Mouse (Mus musculus) neural tube, embryonic 14.5 days (tissue): ENCODE data around the gene Cbx8. TPM values are rescaled to one million over a fixed set of nuclear protein-coding genes. Genes with fewer than 3 reads are reported as not detected.
A peak's percentile ranks its signal among the peaks of the same experiment; 100 is the strongest.

Experiments
- ATAC-seq: fragments of 200-750 bp; cut with Nextera tagmentation; 2 replicates; pipeline ENCODE4 v1.8.0; 2017; ENCODE audit warnings: low read depth, mild to moderate bottlenecking, moderate TSS enrichment, moderate library complexity
- H3K27ac ChIP-seq: fragments of 300-500 bp; sonication (generic); 2 replicates; pipeline ENCODE4 v1.5.1; 2014; ENCODE audit warnings: low read depth, mild to moderate bottlenecking, control low read depth, low read length, moderate library complexity, mixed read lengths
- H3K27me3 ChIP-seq: fragments of 300-500 bp; sonication (generic); 2 replicates; pipeline ENCODE4 v1.6.1; 2014; ENCODE audit warnings: low read length; ENCODE audit not compliant: control insufficient read depth, insufficient read depth
- H3K36me3 ChIP-seq: fragments of 300-500 bp; sonication (generic); 2 replicates; pipeline ENCODE4 v1.6.1; 2014; ENCODE audit warnings: low read length, mixed read lengths; ENCODE audit not compliant: control insufficient read depth, insufficient read depth
- H3K4me1 ChIP-seq: fragments of 300-500 bp; sonication (generic); 2 replicates; pipeline ENCODE4 v1.6.1; 2014; ENCODE audit warnings: low read length; ENCODE audit not compliant: control insufficient read depth, insufficient read depth
- H3K4me2 ChIP-seq: fragments of 300-500 bp; sonication (generic); 2 replicates; pipeline ENCODE4 v1.6.1; 2014; ENCODE audit warnings: mild to moderate bottlenecking, low read depth, low read length, control low read depth
- H3K4me3 ChIP-seq: fragments of 300-500 bp; sonication (generic); 2 replicates; pipeline ENCODE4 v1.5.1; 2014; ENCODE audit warnings: low read depth, low read length, control low read depth, mixed read lengths
- H3K9ac ChIP-seq: fragments of 300-500 bp; sonication (generic); replicated peaks from 2 replicates; pipeline ENCODE4 v1.6.1; 2014; ENCODE audit warnings: low read depth, mild to moderate bottlenecking, control low read depth, low read length, mixed read lengths
- H3K9me3 ChIP-seq: fragments of 300-500 bp; sonication (generic); 2 replicates; pipeline ENCODE4 v1.6.1; 2016; ENCODE audit warnings: low read length; ENCODE audit not compliant: control insufficient read depth
- WGBS: fragments of 180-500 bp; shearing (Covaris S2); extraction: QIAGEN DNeasy Blood & Tissue Kit; methylation state at CpG from one replicate; pipeline ENCODE4 v1.1.7; 2014; 5-methylcytosine and 5-hydroxymethylcytosine counted together
- polyA plus RNA-seq: library from polyadenylated mRNA; unstranded; fragments of >200 nt; fragmentation: Nextera tagmentation; extraction: Ambion mirVana; gene quantifications from 2 replicates; pipeline ENCODE4 v1.2.1, GENCODE M21; 2014

Gene Cbx8
- 7.7 and 10.1 TPM in 2 replicates for polyA plus RNA-seq

DNA sequence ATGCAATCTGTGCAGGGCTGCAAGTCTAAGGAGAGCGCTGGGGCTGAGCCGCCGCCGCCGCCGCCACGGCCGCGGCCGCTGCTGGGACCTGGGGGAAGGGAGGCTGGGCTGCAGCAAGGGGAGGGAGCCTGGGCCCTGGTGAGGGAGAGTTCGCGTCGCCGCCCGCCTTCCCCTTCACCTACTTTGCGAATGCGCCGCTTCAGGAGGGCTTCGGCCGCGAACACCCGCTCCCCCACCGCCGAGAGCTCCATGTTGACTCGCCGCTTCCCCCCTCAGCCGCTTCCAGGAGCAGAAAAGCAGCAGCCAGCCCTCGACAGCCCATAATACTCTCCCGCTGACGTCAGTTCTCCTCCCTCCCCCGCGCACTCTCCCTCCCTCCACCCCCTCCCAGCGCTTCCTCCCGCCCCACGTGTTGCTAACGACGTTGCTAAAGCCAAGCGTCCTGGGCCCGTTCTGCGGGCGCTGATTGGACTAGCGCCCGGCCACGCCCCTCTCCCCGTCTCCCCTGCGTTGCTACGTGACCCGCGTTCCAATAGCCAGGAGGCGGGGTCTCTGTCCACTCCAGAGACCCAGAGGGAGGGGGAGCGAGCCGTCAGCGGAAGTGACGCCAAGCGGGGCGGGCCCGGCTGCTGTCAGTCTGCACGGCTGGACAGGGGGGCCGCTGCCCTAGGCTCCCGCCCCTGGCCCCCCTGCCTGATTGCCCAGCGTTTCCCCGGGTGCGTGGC is at the start of gene Cbx8:
Gene Cbx8 (minus strand): TSS at position 370 of the 725 bp plus-strand sequence.
- Histone ChIP-seq H3K4me3 (peak within 1 kb of the TSS; percentile 73), H3K9me3 (no peaks in the 10 kb centered on the region), H3K4me2 (peak within 1 kb of the TSS; percentile 97), H3K27ac (peak within 1 kb of the TSS; percentile 89), H3K36me3 (peaks cover 8% of the 10 kb centered on the region; the same call in 1 of the 2 replicates), H3K4me1 (peaks cover 37% of the 10 kb centered on the region), H3K9ac (peak within 1 kb of the TSS; percentile 89), H3K27me3 (peaks cover 40% of the 10 kb centered on the region)
- under 1% methylated on average over 58 of the region's 63 CpGs for WGBS
- ATAC-seq, result peak; percentile 89

DNA sequence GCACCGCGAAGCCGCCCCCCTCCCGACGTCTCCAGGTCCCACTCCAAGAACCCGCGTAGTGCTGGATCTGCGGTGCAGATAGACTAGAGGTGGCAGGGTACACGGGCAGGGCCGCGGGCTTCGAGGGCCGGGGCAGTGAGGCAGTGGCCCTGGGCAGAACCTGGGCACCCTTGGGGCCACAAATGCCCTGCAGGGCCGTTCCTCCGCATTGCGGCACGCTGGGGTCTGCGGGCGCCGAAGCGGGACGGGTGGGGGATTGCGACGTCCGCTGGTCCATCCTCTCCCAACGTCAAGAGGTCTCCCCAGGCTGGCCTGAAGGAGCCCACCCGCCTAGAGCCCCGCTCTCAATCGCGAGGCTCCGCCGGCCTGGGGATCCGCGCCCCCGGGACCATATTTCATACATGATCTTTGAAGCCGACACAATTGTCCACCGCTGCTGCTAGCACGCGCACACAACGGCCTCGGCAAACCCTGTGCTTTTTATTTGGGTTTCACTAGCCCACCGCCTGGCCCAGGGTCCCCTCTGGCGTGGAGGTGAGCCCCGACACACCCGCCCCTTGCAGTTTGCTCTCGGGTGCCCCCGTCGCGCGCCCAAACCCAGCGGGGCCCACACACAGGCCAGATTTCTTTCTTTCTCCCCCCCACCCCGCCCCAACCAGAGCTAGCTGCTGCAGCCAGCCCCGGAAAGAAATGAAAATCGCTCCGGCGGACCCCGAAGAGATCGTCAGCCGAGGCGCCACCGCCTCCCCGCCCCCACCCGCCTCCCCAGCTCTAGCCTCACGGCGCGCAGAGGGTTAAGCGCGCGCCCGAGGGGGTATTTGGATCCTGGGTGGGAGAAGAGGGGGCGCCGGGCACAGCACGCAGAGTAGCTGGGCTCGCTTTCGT is 49.5 kb upstream of the Cbx8 start:
- H3K4me3 ChIP-seq, result peak overlapping the region; percentile 50
- under 1% methylated on average over 71 of the region's 75 CpGs for WGBS
- peaks cover 22% of the 10 kb centered on the region for H3K27me3 ChIP-seq
- H3K4me2 ChIP-seq, result peak overlapping the region; percentile 97
- H3K36me3 ChIP-seq, result no peaks in the 10 kb centered on the region
- peak overlapping the region; percentile 70 for H3K9ac ChIP-seq
- H3K27ac ChIP-seq, result peak overlapping the region; percentile 57; the same call in 1 of the 2 replicates
- no peaks in the 10 kb centered on the region for H3K9me3 ChIP-seq
- peaks cover 7% of the 10 kb centered on the region for H3K4me1 ChIP-seq
- no peak for ATAC-seq

DNA sequence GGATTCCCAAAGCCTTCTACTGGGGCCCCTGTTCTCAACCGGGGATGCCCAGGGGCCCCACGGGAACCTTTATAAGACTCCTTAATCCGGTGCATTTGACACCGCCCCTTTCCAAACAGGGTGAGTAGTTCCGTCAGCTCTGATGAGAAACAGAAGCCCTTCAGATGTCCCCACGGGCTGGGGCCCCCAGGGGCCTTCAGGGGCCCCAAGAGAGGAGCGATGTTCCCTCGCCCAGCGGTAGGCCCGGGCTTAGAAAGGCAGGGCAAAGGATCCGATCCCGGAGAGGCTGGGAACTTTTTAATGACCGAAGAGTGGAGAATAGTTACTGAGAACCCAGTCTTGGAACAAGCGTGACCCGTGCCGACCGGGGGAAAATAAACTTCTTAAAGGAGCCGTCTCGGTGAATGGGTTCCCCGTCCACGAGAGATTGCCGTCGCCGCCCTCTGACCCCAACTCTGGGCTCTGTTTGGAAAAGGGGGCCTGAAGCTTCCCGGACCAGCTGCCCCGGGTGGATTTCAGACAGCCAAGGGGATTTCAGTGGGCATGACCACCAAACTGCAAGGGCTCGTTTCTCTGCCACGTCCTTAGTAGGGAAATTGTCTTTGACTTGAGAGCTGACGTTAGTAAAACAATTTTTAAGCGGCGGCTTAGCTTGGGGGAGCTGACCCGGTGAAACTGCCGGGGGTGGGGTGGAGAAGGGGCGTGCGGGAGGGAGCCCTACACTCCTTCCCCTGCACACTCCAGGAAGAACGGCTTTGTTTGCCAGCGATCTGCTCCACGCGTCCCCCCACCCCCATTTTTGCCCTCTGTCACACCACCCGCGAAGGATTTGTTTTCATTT is 48.7 kb upstream of the Cbx8 start:
- no peaks in the 10 kb centered on the region for H3K36me3 ChIP-seq
- peak overlapping the region; percentile 97 for H3K4me2 ChIP-seq
- under 1% methylated on average over 41 of the region's 41 CpGs for WGBS
- H3K9ac ChIP-seq, result peak overlapping the region; percentile 70; the same call in 1 of the 2 replicates
- H3K9me3 ChIP-seq, result no peaks in the 10 kb centered on the region
- H3K4me1 ChIP-seq, result peaks cover 7% of the 10 kb centered on the region
- H3K27me3 ChIP-seq, result peaks cover 22% of the 10 kb centered on the region
- H3K27ac ChIP-seq, result no peak overlapping the region
- no peak for ATAC-seq
- peak overlapping the region; percentile 50 for H3K4me3 ChIP-seq

DNA sequence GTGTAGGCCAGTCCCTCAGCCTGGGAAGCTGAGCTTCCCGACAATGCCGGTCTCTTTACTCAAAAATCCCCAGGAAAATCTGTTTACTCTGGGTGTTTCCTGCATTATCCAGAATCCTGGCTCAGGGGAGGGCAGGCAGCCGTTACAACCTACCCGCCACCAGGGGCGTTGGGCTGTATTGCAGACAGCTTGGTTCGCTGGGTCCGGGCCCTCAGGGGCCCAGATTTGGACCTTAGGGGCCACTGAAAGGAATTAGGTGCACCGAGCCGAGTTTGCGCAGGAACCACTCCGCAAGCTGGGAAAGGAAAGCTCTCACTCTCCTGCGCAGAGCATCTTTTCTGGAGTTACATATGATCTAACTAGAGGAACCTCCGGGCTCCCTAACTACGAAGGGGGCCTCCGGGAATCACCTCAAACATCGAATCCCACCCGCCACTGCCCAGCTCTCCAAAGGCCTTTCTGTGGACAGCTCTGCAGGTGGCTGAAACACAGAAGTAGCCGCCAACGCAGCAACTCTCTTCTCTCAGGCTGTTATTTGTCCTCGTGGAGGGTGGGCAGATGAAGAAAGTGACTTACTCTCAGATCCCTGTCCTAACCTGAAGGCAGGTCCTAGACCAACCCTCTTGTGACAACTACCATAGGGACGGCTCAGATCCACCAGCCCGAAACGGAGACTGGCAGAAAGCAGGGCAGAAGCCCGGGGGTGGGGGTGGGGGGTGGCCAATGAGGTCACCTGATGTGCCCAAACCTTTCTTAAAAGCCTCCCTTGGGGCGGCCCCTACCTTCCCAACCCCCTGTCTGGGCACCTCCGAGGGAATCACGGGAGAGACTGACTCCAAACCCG is 47.8 kb upstream of the Cbx8 start:
- Histone ChIP-seq H3K4me3 (no peak overlapping the region), H3K27ac (no peak overlapping the region), H3K36me3 (no peaks in the 10 kb centered on the region), H3K9ac (no peak overlapping the region), H3K4me2 (no peak overlapping the region), H3K9me3 (no peaks in the 10 kb centered on the region), H3K4me1 (peaks cover 15% of the 10 kb centered on the region), H3K27me3 (peaks cover 22% of the 10 kb centered on the region)
- WGBS, result 2% methylated on average over 28 of the region's 28 CpGs
- no peak for ATAC-seq

DNA sequence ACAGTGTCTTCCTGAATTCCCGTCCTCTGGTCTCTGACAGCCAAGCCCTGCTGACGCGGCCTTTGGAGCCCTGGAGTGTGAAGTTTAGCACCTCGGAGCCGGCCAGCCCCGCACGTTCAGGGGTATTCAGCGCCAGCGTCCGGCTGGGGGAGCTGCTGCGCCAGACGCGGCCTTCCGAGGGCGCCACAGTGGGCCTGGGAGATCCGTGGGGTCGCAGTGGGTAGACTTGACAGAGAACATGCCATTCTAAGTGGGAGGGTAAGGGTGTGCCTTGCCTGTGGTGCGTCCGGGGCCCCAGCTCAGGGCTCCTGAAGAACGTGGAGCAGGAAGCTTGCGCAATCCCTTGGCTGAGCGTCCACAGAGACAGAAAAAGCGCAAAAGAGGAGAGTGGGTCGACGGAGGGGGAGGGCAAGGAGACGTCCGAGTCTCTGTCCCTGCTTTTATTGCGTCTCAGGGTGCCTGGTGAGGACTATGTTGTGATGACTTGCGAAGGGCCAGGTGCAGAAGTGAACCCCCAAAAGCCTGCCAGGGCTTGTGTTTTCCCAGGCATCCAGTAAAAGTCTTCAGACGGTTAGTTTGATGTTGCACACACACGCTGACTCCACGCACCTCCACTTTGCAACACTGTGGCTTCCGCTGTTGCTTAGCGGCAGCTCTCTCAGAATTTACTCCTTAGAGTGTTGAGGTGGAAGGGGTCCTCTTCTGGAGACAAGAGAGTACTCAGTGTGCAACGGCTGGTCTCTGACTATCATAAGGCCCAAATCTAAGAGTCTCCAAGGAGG is 46.7 kb upstream of the Cbx8 start:
- Histone ChIP-seq H3K27me3 (peaks cover 22% of the 10 kb centered on the region), H3K4me2 (no peak overlapping the region), H3K4me1 (peaks cover 23% of the 10 kb centered on the region), H3K9ac (no peak overlapping the region), H3K27ac (no peak overlapping the region), H3K4me3 (no peak overlapping the region; the same call in 1 of the 2 replicates), H3K36me3 (no peaks in the 10 kb centered on the region), H3K9me3 (no peaks in the 10 kb centered on the region)
- no peak for ATAC-seq
- WGBS, result 2% methylated on average over 35 of the region's 35 CpGs

GRCm38 (mm10) chr11:119086144-119086971 is 45.6 kb upstream of the Cbx8 start, which contains the start of gene Cbx4:
Gene Cbx4 (minus strand): TSS chr11:119086221.
- H3K4me2 ChIP-seq, result peak within 1 kb of the TSS; percentile 99
- H3K4me1 ChIP-seq, result peaks cover 28% of the 10 kb centered on the region
- under 1% methylated on average over 57 of the region's 67 CpGs for WGBS
- peak within 1 kb of the TSS; percentile 100 for H3K27ac ChIP-seq
- peak within 1 kb of the TSS; percentile 89 for H3K9ac ChIP-seq
- H3K9me3 ChIP-seq, result no peaks in the 10 kb centered on the region
- H3K27me3 ChIP-seq, result peaks cover 32% of the 10 kb centered on the region
- peaks cover 10% of the 10 kb centered on the region for H3K36me3 ChIP-seq
- H3K4me3 ChIP-seq, result peak within 1 kb of the TSS; percentile 96
- ATAC-seq, result peak; percentile 88
